Mouse (Mus musculus): ENCODE results near the gene Hspa14. TPM values are rescaled to one million over a fixed set of nuclear protein-coding genes. Genes with fewer than 3 reads are reported as not detected.

Hspa14 gene
- 3.5 and 4.7 TPM in 2 replicates for polyA plus RNA-seq (2012; rRNA removed)

DNA sequence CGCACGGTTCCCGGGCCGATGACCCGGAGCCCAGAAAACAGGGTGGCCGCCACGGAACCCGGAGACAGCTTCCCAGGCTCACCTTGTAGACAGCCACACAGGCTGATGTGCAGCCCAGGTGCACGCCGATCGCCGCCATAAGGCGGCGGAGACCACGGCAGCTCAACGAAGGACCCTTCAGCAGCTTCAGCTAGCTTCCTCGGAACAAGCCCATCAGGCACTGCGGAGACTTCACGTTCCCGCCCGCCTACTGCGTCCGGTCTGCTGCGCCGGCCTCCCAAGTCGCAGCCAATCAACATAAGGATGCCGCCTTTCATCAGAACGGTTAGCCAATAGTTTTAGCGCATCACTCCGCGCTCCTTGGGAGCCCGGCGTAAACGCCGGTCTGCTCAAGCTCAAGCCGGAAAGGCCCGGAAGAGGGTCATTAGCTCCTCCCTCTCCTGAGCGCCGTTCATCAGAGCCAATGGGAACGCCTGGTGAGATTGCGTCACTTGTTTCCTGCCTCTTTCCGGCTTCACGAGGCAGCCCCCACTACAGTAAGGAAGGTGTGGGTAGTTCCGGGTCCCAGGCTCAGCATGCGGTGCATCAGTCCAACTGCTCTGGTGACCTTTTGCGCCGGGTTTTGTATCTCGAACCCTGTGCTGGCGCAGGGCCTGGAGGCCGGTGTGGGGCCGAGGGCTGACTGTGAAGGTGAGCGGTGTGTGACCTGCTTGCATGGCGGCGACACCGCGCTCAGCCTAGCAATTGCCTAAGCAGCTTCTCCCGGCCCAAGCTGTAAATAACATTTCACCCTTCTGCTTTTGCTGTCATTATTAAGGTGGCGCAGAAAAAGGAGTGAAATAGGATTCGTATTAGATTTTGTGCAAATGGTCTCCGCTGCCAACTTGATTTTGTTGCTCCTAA, at the start of gene Hspa14, which contains the start of the genes Gm45902 and Cdnf:
Gene Hspa14 (minus strand): TSS at position 263 of the 903 bp plus-strand sequence.
Gene Gm45902 (minus strand): TSS at position 239 of the 903 bp plus-strand sequence.
Gene Cdnf (plus strand): TSS at position 479 of the 903 bp plus-strand sequence.

DNA sequence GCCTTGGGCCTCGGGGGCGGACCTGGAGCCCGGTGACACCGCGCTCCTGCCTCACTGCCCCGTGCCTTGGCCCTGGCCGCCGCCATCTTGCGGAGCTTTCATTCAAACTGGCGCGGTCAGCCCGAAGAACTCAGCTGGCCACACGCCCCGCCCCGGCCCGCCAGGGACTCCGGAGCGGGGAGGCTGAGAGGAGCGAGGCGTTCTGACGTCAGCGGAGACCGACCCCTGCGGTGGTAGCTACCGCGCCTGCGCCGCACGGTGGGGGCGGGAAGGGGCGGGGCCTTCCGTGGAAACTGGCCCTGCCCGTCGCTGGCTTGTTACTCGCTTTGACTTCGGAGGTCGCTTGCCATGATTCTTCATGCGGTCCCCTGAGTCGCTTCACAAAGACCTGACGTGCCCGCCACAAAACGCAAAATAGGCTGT, 37.7 kb downstream of the Hspa14 start, which contains the start of gene Suv39h2:
Gene Suv39h2 (minus strand): TSS at position 171 of the 423 bp plus-strand sequence.

Other genes with a start within 250 kb of the Hspa14 start
- gene Nmt2, start 228.6 kb downstream of the Hspa14 start, polyA plus RNA-seq (2012; rRNA removed): 1.8 and 3.0 TPM in 2 replicates
- 1.0 and 1.1 TPM in 2 replicates for gene Rpp38, start 180.2 kb downstream of the Hspa14 start, polyA plus RNA-seq (2012; rRNA removed)
- gene Acbd7, start 176.6 kb downstream of the Hspa14 start, polyA plus RNA-seq (2012; rRNA removed): not detected in 2 replicates
- not detected in 2 replicates for gene Olah, start 115.6 kb downstream of the Hspa14 start, polyA plus RNA-seq (2012; rRNA removed)
- 0.15 TPM in 1 of 2 replicates, not detected in the other for gene Meig1, start 90.2 kb downstream of the Hspa14 start, polyA plus RNA-seq (2012; rRNA removed)
- gene Dclre1c, start 88.7 kb downstream of the Hspa14 start, polyA plus RNA-seq (2012; rRNA removed): 0.65 and 0.77 TPM in 2 replicates
- 0.18 and 1.00 TPM in 2 replicates for gene Suv39h2, start 37.8 kb downstream of the Hspa14 start, polyA plus RNA-seq (2012; rRNA removed)
- 0.49 and 0.57 TPM in 2 replicates for gene Gm45902, start within 50 bp of the Hspa14 start, polyA plus RNA-seq (2012; rRNA removed)
- 0.12 and 0.18 TPM in 2 replicates for gene Cdnf, start 216 bp upstream of the Hspa14 start, polyA plus RNA-seq (2012; rRNA removed)
- gene Fam107b, start 57.7 kb upstream of the Hspa14 start, polyA plus RNA-seq (2012; rRNA removed): 3.4 and 5.8 TPM in 2 replicates